9 mouse cellular contexts compared by ENCODE assay signal in genomic region chr4:43906443-43906842, GRCm38 (mm10). TPM values are rescaled to one million over a fixed set of nuclear protein-coding genes. Genes with fewer than 3 reads are reported as not detected.
A peak's percentile ranks its signal among the peaks of the same experiment; 100 is the strongest.
DNase-seq lines count a peak whose midpoint lies in the region; ATAC-seq and TF ChIP-seq lines count a peak whose summit lies in the region.
"Had no signal": no experiment of that assay in that cellular context is flagged by ENCODE, and none has a peak within 500 bp of the region (broad histone marks: within the 10 kb centered on the region; RNA-seq: fewer than 3 reads in every experiment).

No protein-coding gene starts in this region.

- no peak for TF ChIP-seq EP300 in CH12.LX (IDR thresholded peaks at IDR 0.05; ENCODE audit: low read length)

- H3K27ac ChIP-seq in intestine, embryonic 14.5 days (ENCODE audit: low read depth): no peak overlapping the region
- no peak overlapping the region for H3K27ac ChIP-seq in intestine, embryonic 16.5 days (ENCODE audit: low read length)
- H3K27ac ChIP-seq in CH12.LX (ENCODE audit: insufficient read depth, low read depth): no peak overlapping the region
- H3K27ac ChIP-seq: embryonic facial prominence, embryonic 15.5 days had no signal

- ATAC-seq in intestine, embryonic 14.5 days (replicated peaks; ENCODE audit: low FRiP score, low TSS enrichment, low read depth): no peak
- ATAC-seq in intestine, embryonic 16.5 days: no peak
- peak; percentile 91 for ATAC-seq in megakaryocyte progenitor cell, adult 5-6 weeks (replicated peaks; ENCODE audit: poor library complexity)

- H3K79me2 ChIP-seq in CH12.LX (replicated peaks; ENCODE audit: control insufficient read depth, extremely low read depth, insufficient read depth, poor library complexity, severe bottlenecking): no peaks in the 10 kb centered on the region

- no peaks in the 10 kb centered on the region for H3K4me1 ChIP-seq in intestine, embryonic 14.5 days (replicated peaks; ENCODE audit: control insufficient read depth, insufficient read depth, low read length)
- no peaks in the 10 kb centered on the region for H3K4me1 ChIP-seq in intestine, embryonic 16.5 days (ENCODE audit: control insufficient read depth, insufficient read depth, low read length)
- H3K4me1 ChIP-seq in CH12.LX (ENCODE audit: control insufficient read depth in 1 of 2, insufficient read depth in 2 of 2): peaks cover 3 to 58% of the 10 kb centered on the region in 2 experiments; a peak in 3 of 4 replicates

- H3K9ac ChIP-seq in intestine, embryonic 14.5 days (ENCODE audit: low read length): no peak overlapping the region
- no peak overlapping the region for H3K9ac ChIP-seq in intestine, embryonic 16.5 days (ENCODE audit: low read depth, low read length)
- H3K9ac ChIP-seq in CH12.LX (ENCODE audit: insufficient read depth, low read depth): no peak overlapping the region
- H3K9ac ChIP-seq: embryonic facial prominence, embryonic 15.5 days had no signal

- TF ChIP-seq RAD21 in CH12.LX (IDR thresholded peaks at IDR 0.05; ENCODE audit: low read depth, low read length): peak; percentile 90

- no peak overlapping the region for H3K4me3 ChIP-seq in intestine, embryonic 14.5 days (ENCODE audit: low read depth, low read length)
- H3K4me3 ChIP-seq in intestine, embryonic 16.5 days (ENCODE audit: low read length): no peak overlapping the region
- no peak overlapping the region for H3K4me3 ChIP-seq in CH12.LX (replicated peaks in 1 of 3; ENCODE audit: low read depth in 2 of 3, low read length in 2 of 3, poor library complexity in 1 of 3)
- H3K4me3 ChIP-seq: embryonic facial prominence, embryonic 15.5 days had no signal

- TF ChIP-seq POLR2A in CH12.LX (IDR thresholded peaks at IDR 0.05; ENCODE audit: low read depth, low read length): no peak

- dilution Hi-C loops in CH12.LX (cut with MboI; ENCODE audit: extremely low pct_ligation_motif_present, extremely low pct_unique_long_range_greater_than_20kb, low sequenced_read_pairs): no loop called here

- H3K36me3 ChIP-seq in intestine, embryonic 14.5 days (ENCODE audit: control insufficient read depth, insufficient read depth, low read length): peaks cover 18% of the 10 kb centered on the region
- no peaks in the 10 kb centered on the region for H3K36me3 ChIP-seq in intestine, embryonic 16.5 days (ENCODE audit: control insufficient read depth, insufficient read depth, low read length)
- peaks cover 0 to 5% of the 10 kb centered on the region in 2 experiments for H3K36me3 ChIP-seq in CH12.LX (replicated peaks in 1 of 2; ENCODE audit: control insufficient read depth in 1 of 2, insufficient read depth in 1 of 2, low read length in 1 of 2)

- H3K9me3 ChIP-seq in intestine, embryonic 14.5 days (ENCODE audit: control insufficient read depth, low read length): no peaks in the 10 kb centered on the region
- no peaks in the 10 kb centered on the region for H3K9me3 ChIP-seq in intestine, embryonic 16.5 days (ENCODE audit: control insufficient read depth, low read length)
- no peaks in the 10 kb centered on the region for H3K9me3 ChIP-seq in CH12.LX (replicated peaks; ENCODE audit: low read length)
- H3K9me3 ChIP-seq: embryonic facial prominence, embryonic 15.5 days had no signal

- in situ Hi-C loops in CH12.LX (cut with MboI; ENCODE audit: low pct_ligation_motif_present, low pct_unique_long_range_greater_than_20kb, low sequenced_read_pairs): no loop called here

- H3K4me2 ChIP-seq in intestine, embryonic 14.5 days (ENCODE audit: low read length): no peak overlapping the region
- no peak overlapping the region for H3K4me2 ChIP-seq in intestine, embryonic 16.5 days (ENCODE audit: low read depth, low read length)
- H3K4me2 ChIP-seq in CH12.LX (ENCODE audit: insufficient read depth, low read depth, poor library complexity, severe bottlenecking): no peak overlapping the region
- H3K4me2 ChIP-seq: embryonic facial prominence, embryonic 15.5 days had no signal

- peak; percentile 62 to 87; a peak in 3 of 4 replicates for TF ChIP-seq CTCF in CH12.LX (conservative IDR thresholded peaks at IDR 0.05 in 1 of 2, IDR thresholded peaks at IDR 0.05 in 1 of 2; ENCODE audit: low read depth in 2 of 2, low read length in 2 of 2)

- WGBS in intestine, embryonic 14.5 days: 27% methylated on average over 6 of the region's 6 CpGs
- WGBS in intestine, embryonic 16.5 days: 25% methylated on average over 6 of the region's 6 CpGs

- H3K27me3 ChIP-seq in intestine, embryonic 14.5 days (replicated peaks; ENCODE audit: control insufficient read depth, insufficient read depth, low read length): no peaks in the 10 kb centered on the region
- H3K27me3 ChIP-seq in intestine, embryonic 16.5 days (replicated peaks; ENCODE audit: control insufficient read depth, insufficient read depth, low read length): no peaks in the 10 kb centered on the region
- no peaks in the 10 kb centered on the region for H3K27me3 ChIP-seq in CH12.LX (replicated peaks)
- H3K27me3 ChIP-seq: embryonic facial prominence, embryonic 15.5 days had no signal

- DNase-seq in intestine, embryonic 14.5 days (ENCODE audit: low spot score): peak; percentile 67
- peak; percentile 78 for DNase-seq in CH12.LX (ENCODE audit: extremely low read depth)
- DNase-seq in brain, adult 2 months (ENCODE audit: low read depth, low spot score): peak; percentile 72
- DNase-seq in frontal cortex, postnatal 36 days (ENCODE audit: low spot score in 2 of 2): peak; percentile 41 to 72
- DNase-seq in layer of hippocampus, adult 8-10 months (ENCODE audit: low spot score in 2 of 2): peak; percentile 16 to 65
- DNase-seq in thymus, postnatal 10 days (ENCODE audit: low spot score in 2 of 2): peak; percentile 49 to 65

TF ChIP-seq in CH12.LX, 34 proteins besides CTCF, POLR2A, EP300 and RAD21:
- TF ChIP-seq POLR2AphosphoS2 (IDR thresholded peaks at IDR 0.05; ENCODE audit: low read depth, low read length): no peak
- TF ChIP-seq ZNF384 (IDR thresholded peaks at IDR 0.05; ENCODE audit: low read depth, low read length): peak; percentile 31; the same call in 1 of the 2 replicates
- peak; percentile 69 for TF ChIP-seq SMC3 (IDR thresholded peaks at IDR 0.05; ENCODE audit: low read depth, low read length)

RNA-seq across cellular contexts. Expression of gene Reck, which starts 31.1 kb away (rescaled TPM):
- 27.6 and 30.8 TPM in 2 replicates for polyA plus RNA-seq in intestine, embryonic 14.5 days (2014; fragmentation: Nextera tagmentation; extraction: Ambion mirVana)
- polyA plus RNA-seq in intestine, embryonic 16.5 days (2015; fragmentation: Nextera tagmentation; extraction: Ambion mirVana): 12.7 and 12.8 TPM in 2 replicates
- total RNA-seq in CH12.LX (2012; rRNA removed): 0.55 and 0.68 TPM in 2 replicates
- 0.34 and 0.44 TPM in 2 replicates for total RNA-seq in CH12.LX (2014; rRNA removed)
- polyA plus RNA-seq in CH12.LX (2012; ENCODE audit: insufficient read length, low read depth): 1.4 and 1.8 TPM in 2 replicates
- 10 to 100 TPM in 1 of 4 experiments, 1 to 10 TPM in 3; 7.3 to 10.3 (median 7.8) TPM for total RNA-seq in layer of hippocampus, adult 8-10 months (2022)
- total RNA-seq in megakaryocyte progenitor cell, adult 5-6 weeks (2015): 1.5 and 1.8 TPM in 2 replicates
- total RNA-seq in megakaryocyte progenitor cell, adult 5-6 weeks (2017): 1.1 and 4.4 TPM in 2 replicates

RNA-seq across cellular contexts. Expression of gene Glipr2, which starts 50.8 kb away (rescaled TPM):
- 102 and 126 TPM in 2 replicates for polyA plus RNA-seq in intestine, embryonic 14.5 days (2014; fragmentation: Nextera tagmentation; extraction: Ambion mirVana)
- polyA plus RNA-seq in intestine, embryonic 16.5 days (2015; fragmentation: Nextera tagmentation; extraction: Ambion mirVana): 69.4 and 78.5 TPM in 2 replicates
- total RNA-seq in CH12.LX (2012; rRNA removed) (47.6 and 60.3 TPM in 2 replicates), CH12.LX (2014; rRNA removed) (138 and 146 TPM in 2 replicates)
- polyA plus RNA-seq in CH12.LX (2012; ENCODE audit: insufficient read length, low read depth): 57.2 and 62.8 TPM in 2 replicates
- total RNA-seq in layer of hippocampus, adult 8-10 months (2022): 1 to 10 TPM; 2.1 to 5.8 (median 4.5) TPM
- 12.6 and 14.7 TPM in 2 replicates for total RNA-seq in megakaryocyte progenitor cell, adult 5-6 weeks (2015)
- 18.0 and 19.4 TPM in 2 replicates for total RNA-seq in megakaryocyte progenitor cell, adult 5-6 weeks (2017)

RNA-seq across cellular contexts. Expression of gene Olfr155, which starts 55.1 kb away (rescaled TPM):
- not detected in 2 replicates for polyA plus RNA-seq in intestine, embryonic 14.5 days (2014; fragmentation: Nextera tagmentation; extraction: Ambion mirVana)
- polyA plus RNA-seq in intestine, embryonic 16.5 days (2015; fragmentation: Nextera tagmentation; extraction: Ambion mirVana): not detected in 2 replicates
- total RNA-seq in CH12.LX (2012; rRNA removed): not detected in 2 replicates
- not detected in 2 replicates for total RNA-seq in CH12.LX (2014; rRNA removed)
- polyA plus RNA-seq in CH12.LX (2012; ENCODE audit: insufficient read length, low read depth): not detected in 2 replicates
- not detected for total RNA-seq in layer of hippocampus, adult 8-10 months (2022)
- total RNA-seq in megakaryocyte progenitor cell, adult 5-6 weeks (2015): not detected in 2 replicates
- total RNA-seq in megakaryocyte progenitor cell, adult 5-6 weeks (2017): not detected in 2 replicates
